Mouse (Mus musculus): Measurements from ENCODE around the gene Rnf169. TPM values are rescaled to one million over a fixed set of nuclear protein-coding genes. Genes with fewer than 3 reads are reported as not detected.

Gene Rnf169
- total RNA-seq, 2 experiments from 2014 or later: 4.2 to 6.3 TPM

Other genes starting within 250 kb of the Rnf169 start
- not detected for gene Olfr521, start 216.9 kb downstream of the Rnf169 start, total RNA-seq (2021)
- 1 to 10 TPM; 2.4 to 3.4 TPM for gene Neu3, start 152.0 kb downstream of the Rnf169 start, total RNA-seq (2021)
- under 1 TPM in 1 of 2 experiments, not detected in 1; 0.33 TPM for gene Xrra1, start 121.3 kb downstream of the Rnf169 start, total RNA-seq (2021)
- gene Spcs2, start 117.0 kb downstream of the Rnf169 start, total RNA-seq (2021): 10 to 100 TPM; 67.1 to 75.1 TPM
- 1 to 10 TPM; 2.3 to 2.4 TPM for gene Chrdl2, start 25.7 kb upstream of the Rnf169 start, total RNA-seq (2021)
- 1 to 10 TPM; 4.8 to 6.4 TPM for gene Pold3, start 141.1 kb upstream of the Rnf169 start, total RNA-seq (2021)
- gene Lipt2, start 178.8 kb upstream of the Rnf169 start, total RNA-seq (2021): 1 to 10 TPM; 3.6 to 4.2 TPM
- 1 to 10 TPM in 1 of 2 experiments, under 1 TPM in 1; 0.61 to 1.5 TPM for gene Kcne3, start 196.1 kb upstream of the Rnf169 start, total RNA-seq (2021)
- 10 to 100 TPM; 18.3 to 18.7 TPM for gene Pgm2l1, start 246.9 kb upstream of the Rnf169 start, total RNA-seq (2021)

Measured in gastrocnemius, postnatal 36 days (tissue).